Comparison of ENCODE assay signal across 9 mouse cellular contexts in the genomic region with DNA sequence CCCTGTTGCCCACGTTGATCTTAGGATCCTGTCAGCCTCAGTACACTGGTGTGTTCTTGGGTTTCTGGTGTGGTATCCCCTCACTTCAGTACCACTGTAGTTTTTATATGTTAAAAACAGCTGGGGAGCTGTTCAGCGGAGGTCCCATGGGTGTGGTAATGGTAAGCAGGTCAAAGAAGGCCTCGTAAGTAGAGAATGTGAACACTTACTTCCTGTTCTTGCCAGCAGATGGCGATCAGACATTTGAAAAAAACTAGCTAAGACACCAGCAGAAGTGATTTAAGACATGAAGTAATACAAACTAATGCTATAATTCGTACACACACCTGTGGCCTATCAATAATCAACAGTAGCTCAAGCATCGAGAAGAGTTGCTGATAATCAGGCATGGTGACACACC. TPM values are rescaled to one million over a fixed set of nuclear protein-coding genes. Genes with fewer than 3 reads are reported as not detected.
DNase-seq lines count a peak whose midpoint lies in the region; ATAC-seq lines count a peak whose summit lies in the region.
"Had no signal": no experiment of that assay in that cellular context is flagged by ENCODE, and none has a peak within 500 bp of the region (broad histone marks: within the 10 kb centered on the region; RNA-seq: fewer than 3 reads in every experiment).

No protein-coding gene starts in this region.

- no peak overlapping the region for H3K9ac ChIP-seq in liver, embryonic 11.5 days (ENCODE audit: low read depth, low read length)

- no peaks in the 10 kb centered on the region for H3K27me3 ChIP-seq in liver, embryonic 11.5 days (replicated peaks; ENCODE audit: control insufficient read depth, insufficient read depth, low read length)

- ATAC-seq in liver, embryonic 11.5 days (replicated peaks; ENCODE audit: low FRiP score), result no peak
- ATAC-seq in granulocyte monocyte progenitor cell, adult 5-6 weeks (replicated peaks; ENCODE audit: poor library complexity, severe bottlenecking), result peak; percentile 73

- H3K27ac ChIP-seq in liver, embryonic 11.5 days (ENCODE audit: low read depth, low read length), result no peak overlapping the region

- peak; percentile 25 for DNase-seq in liver
- no peak for DNase-seq in liver, embryonic 11.5 days (ENCODE audit: low spot score)
- peak; percentile 47 for DNase-seq in MEL-GATA-1-ER (ENCODE audit: extremely low read depth, low read depth)
- peak; percentile 53 for DNase-seq in c-Kit-positive CD71-positive TER-119-positive erythroid progenitor cells, embryonic 14.5 days (ENCODE audit: low spot score)
- DNase-seq in left cerebral cortex, adult 11 months (ENCODE audit: low spot score), result peak; percentile 25
- peak; percentile 46 to 62 for DNase-seq in natural killer cell, adult 2 months (ENCODE audit: low spot score in 2 of 2)
- peak; percentile 30 for DNase-seq in yolk sac, embryonic 10.5 days (ENCODE audit: low spot score)

- H3K4me1 ChIP-seq in liver, embryonic 11.5 days (replicated peaks; ENCODE audit: control insufficient read depth, insufficient read depth, low read length), result no peaks in the 10 kb centered on the region

- no peak overlapping the region for H3K4me2 ChIP-seq in liver, embryonic 11.5 days

- H3K36me3 ChIP-seq in liver, embryonic 11.5 days (ENCODE audit: control insufficient read depth, insufficient read depth, low read length), result peaks cover 4% of the 10 kb centered on the region; the same call in 1 of the 2 replicates

- no peaks in the 10 kb centered on the region for H3K9me3 ChIP-seq in liver, embryonic 11.5 days (ENCODE audit: control insufficient read depth, low read length)

- 35% methylated on average over 6 of the region's 6 CpGs for WGBS in liver, embryonic 11.5 days

- no peak overlapping the region for H3K4me3 ChIP-seq in liver, embryonic 11.5 days (ENCODE audit: low read depth, low read length)
- H3K4me3 ChIP-seq: myocyte had no signal

RNA-seq across cellular contexts. Expression of a gene that starts 31.1 kb away (rescaled TPM):
- polyA plus RNA-seq in liver, embryonic 11.5 days (2014; fragmentation: Nextera tagmentation; extraction: Ambion mirVana), result 9.1 and 9.6 TPM in 2 replicates
- 1.3 and 5.5 TPM in 2 replicates for total RNA-seq in granulocyte monocyte progenitor cell, adult 5-6 weeks (2014; fragmentation: Nextera tagmentation)
- 0.22 and 1.4 TPM in 2 replicates for total RNA-seq in granulocyte monocyte progenitor cell, adult 5-6 weeks (2017)

RNA-seq across cellular contexts. Expression of a gene that starts 50.8 kb away (rescaled TPM):
- polyA plus RNA-seq in liver, embryonic 11.5 days (2014; fragmentation: Nextera tagmentation; extraction: Ambion mirVana), result 71.4 and 81.6 TPM in 2 replicates
- 8.2 and 12.7 TPM in 2 replicates for total RNA-seq in granulocyte monocyte progenitor cell, adult 5-6 weeks (2014; fragmentation: Nextera tagmentation)
- 16.4 and 20.8 TPM in 2 replicates for total RNA-seq in granulocyte monocyte progenitor cell, adult 5-6 weeks (2017)

RNA-seq across cellular contexts. Expression of a gene that starts 55.1 kb away (rescaled TPM):
- not detected in 2 replicates for polyA plus RNA-seq in liver, embryonic 11.5 days (2014; fragmentation: Nextera tagmentation; extraction: Ambion mirVana)
- total RNA-seq in granulocyte monocyte progenitor cell, adult 5-6 weeks (2014; fragmentation: Nextera tagmentation), result not detected in 2 replicates
- total RNA-seq in granulocyte monocyte progenitor cell, adult 5-6 weeks (2017), result not detected in 2 replicates
- polyA plus RNA-seq: myocyte had no signal
